Mouse (Mus musculus) bone marrow macrophage, adult 2 months (primary cell): ENCODE results near the gene 1700123O20Rik.

Experiments used
- CTCF ChIP-seq: IDR thresholded peaks from 2 replicates; pipeline ENCODE4 v1.5.1; 2012; ENCODE audit warnings: low read depth, mild to moderate bottlenecking, low read length, moderate library complexity
- POLR2A ChIP-seq: IDR thresholded peaks from 2 replicates; pipeline ENCODE4 v1.6.1; 2012; ENCODE audit warnings: mild to moderate bottlenecking, low read depth, low read length, borderline replicate concordance

- no peak for TF ChIP-seq CTCF
- no peak for TF ChIP-seq POLR2A
These were observed 35.7 kb downstream of the 1700123O20Rik start for GRCm38 (mm10) chr14:54721711-54722110.
